7 mouse cellular contexts compared by ENCODE assay signal in genomic region chr2:37485370-37485769, GRCm38 (mm10). TPM values are rescaled to one million over a fixed set of nuclear protein-coding genes. Genes with fewer than 3 reads are reported as not detected.
DNase-seq lines count a peak whose midpoint lies in the region; ATAC-seq lines count a peak whose summit lies in the region.

No protein-coding gene starts in this region.

- no peak for ATAC-seq in kidney, embryonic 16.5 days (ENCODE audit: low FRiP score, low TSS enrichment)

- intact Hi-C loops in left cerebral cortex, postnatal 4 days (cut with DNase I), result no loop called here

- WGBS in kidney, embryonic 16.5 days, result 85% methylated on average over 1 of the region's 1 CpGs

- H3K9me3 ChIP-seq in kidney, embryonic 16.5 days (ENCODE audit: low read length), result no peaks in the 10 kb centered on the region

- H3K4me1 ChIP-seq in kidney, embryonic 16.5 days (ENCODE audit: insufficient read depth, low read length), result no peaks in the 10 kb centered on the region

- H3K36me3 ChIP-seq in kidney, embryonic 16.5 days (ENCODE audit: insufficient read depth, low read length), result peaks cover 34% of the 10 kb centered on the region

- H3K4me3 ChIP-seq in kidney, embryonic 16.5 days (ENCODE audit: low read length), result no peak overlapping the region

- H3K4me2 ChIP-seq in kidney, embryonic 16.5 days (replicated peaks; ENCODE audit: low read depth, low read length), result no peak overlapping the region

- no peak overlapping the region for H3K27ac ChIP-seq in kidney, embryonic 16.5 days (ENCODE audit: low read length)

- DNase-seq in kidney, adult 8-10 months, result peak; percentile 10 to 21
- DNase-seq in A20 (ENCODE audit: low read depth, low spot score), result peak; percentile 69
- DNase-seq in CD4-positive, CD25-positive, alpha-beta regulatory T cell, adult 2 months (ENCODE audit: low read depth, low spot score), result peak; percentile 73
- peak; percentile 59 for DNase-seq in c-Kit-positive CD71-positive TER-119-negative erythroid progenitor cells, embryonic 14.5 days (ENCODE audit: low read depth)
- DNase-seq in left cerebral cortex, postnatal 4 days, result peak; percentile 2
- DNase-seq in telencephalon, adult 2 months (ENCODE audit: low read depth, low spot score), result peak; percentile 27

- H3K9ac ChIP-seq in kidney, embryonic 16.5 days (replicated peaks; ENCODE audit: low read length), result no peak overlapping the region

- no peaks in the 10 kb centered on the region for H3K27me3 ChIP-seq in kidney, embryonic 16.5 days (ENCODE audit: insufficient read depth, low read length)

RNA-seq across cellular contexts. Expression of gene Gpr21, which starts 30.8 kb away (rescaled TPM):
- polyA plus RNA-seq in kidney, embryonic 16.5 days (2015; fragmentation: Nextera tagmentation; extraction: Ambion mirVana), result 0.77 and 1.5 TPM in 2 replicates
- 10 to 100 TPM; 32.3 to 40.2 TPM for total RNA-seq in left cerebral cortex, postnatal 4 days (2021)

RNA-seq across cellular contexts. Expression of gene Rabgap1, which starts 42.3 kb away (rescaled TPM):
- polyA plus RNA-seq in kidney, embryonic 16.5 days (2015; fragmentation: Nextera tagmentation; extraction: Ambion mirVana), result 33.3 and 42.0 TPM in 2 replicates
- total RNA-seq in left cerebral cortex, postnatal 4 days (2021), result 100 to 1,000 TPM; 111 to 115 TPM

RNA-seq across cellular contexts. Expression of gene Zbtb6, which starts 42.4 kb away (rescaled TPM):
- polyA plus RNA-seq in kidney, embryonic 16.5 days (2015; fragmentation: Nextera tagmentation; extraction: Ambion mirVana), result 8.3 and 9.1 TPM in 2 replicates
- total RNA-seq in left cerebral cortex, postnatal 4 days (2021), result 10 to 100 TPM; 30.5 to 31.7 TPM

RNA-seq across cellular contexts. Expression of gene Zbtb26, which starts 42.4 kb away (rescaled TPM):
- polyA plus RNA-seq in kidney, embryonic 16.5 days (2015; fragmentation: Nextera tagmentation; extraction: Ambion mirVana), result 8.2 and 9.6 TPM in 2 replicates
- 10 to 100 TPM in 1 of 2 experiments, 1 to 10 TPM in 1; 8.8 to 12.8 TPM for total RNA-seq in left cerebral cortex, postnatal 4 days (2021)

Comparison
In these comparisons a context has a peak if more than half of its experiments do, and no peak if none do; other contexts are left out.
1. DNase-seq: peak in every context shown above with its lines; median percentile 73 in CD4-positive, CD25-positive, alpha-beta regulatory T cell, adult 2 months; 69 in A20; 59 in c-Kit-positive CD71-positive TER-119-negative erythroid progenitor cells, embryonic 14.5 days; 27 in telencephalon, adult 2 months; 16 in kidney, adult 8-10 months; 2 in left cerebral cortex, postnatal 4 days.